Mouse (Mus musculus): ENCODE data around the gene Tgfbr1. TPM values are rescaled to one million over a fixed set of nuclear protein-coding genes. Genes with fewer than 3 reads are reported as not detected.

The Tgfbr1 gene
- total and polyA plus RNA-seq, 3 experiments = 5.1 to 14.2 (median 13.8) TPM

- peak overlapping the region; percentile 43 for H3K9ac ChIP-seq (ENCODE audit: low read depth, low read length)
- TF ChIP-seq CTCF (IDR thresholded peaks at IDR 0.05) (peak; percentile 100), EP300 (IDR thresholded peaks at IDR 0.05; ENCODE audit: insufficient read depth, low read depth, low read length) (0 out of 2 replicates have a peak, but pooled peaks have one; percentile 39), POLR2A (IDR thresholded peaks at IDR 0.05; ENCODE audit: insufficient read depth, low read depth, low read length) (no peak)
- H3K4me1 ChIP-seq (ENCODE audit: control insufficient read depth, insufficient read depth, low read length) = peaks cover 5% of the 10 kb centered on the region
- peak overlapping the region; percentile 76 for H3K4me3 ChIP-seq
- intact Hi-C loops (cut with DNase I) = loop anchor here (2.0 to 10.0 kb wide), 2 partner anchors 35 to 967 kb away; no protein-coding TSS in a partner anchor
- no peaks in the 10 kb centered on the region for H3K79me2 ChIP-seq (replicated peaks; ENCODE audit: control insufficient read depth, insufficient read depth, low read length)
- under 1% methylated on average over 33 of the region's 33 CpGs for WGBS
- H3K36me3 ChIP-seq (ENCODE audit: control insufficient read depth, insufficient read depth, low read length) = no peaks in the 10 kb centered on the region
- peak overlapping the region; percentile 24; the same call in 1 of the 2 replicates for H3K27ac ChIP-seq
- H3K27me3 ChIP-seq (ENCODE audit: control insufficient read depth, insufficient read depth, low read length) = no peaks in the 10 kb centered on the region
- DNase-seq = peak; percentile 79 to 84
Observed at GRCm38 (mm10) chr4:47437365-47438340, 84.6 kb downstream of the Tgfbr1 start.

GRCm38 (mm10) chr4:47438956-47439355 lies 85.9 kb downstream of the Tgfbr1 start:
- Histone ChIP-seq H3K36me3 (ENCODE audit: control insufficient read depth, insufficient read depth, low read length) (no peaks in the 10 kb centered on the region), H3K27ac (no peak overlapping the region), H3K4me1 (ENCODE audit: control insufficient read depth, insufficient read depth, low read length) (peaks cover 5% of the 10 kb centered on the region), H3K79me2 (replicated peaks; ENCODE audit: control insufficient read depth, insufficient read depth, low read length) (no peaks in the 10 kb centered on the region), H3K4me3 (no peak overlapping the region), H3K9ac (ENCODE audit: low read depth, low read length) (no peak overlapping the region), H3K27me3 (ENCODE audit: control insufficient read depth, insufficient read depth, low read length) (no peaks in the 10 kb centered on the region)
- TF ChIP-seq POLR2A (IDR thresholded peaks at IDR 0.05; ENCODE audit: insufficient read depth, low read depth, low read length) (no peak), EP300 (IDR thresholded peaks at IDR 0.05; ENCODE audit: insufficient read depth, low read depth, low read length) (no peak), CTCF (IDR thresholded peaks at IDR 0.05) (no peak)
- DNase-seq = no peak
- intact Hi-C loops (cut with DNase I) = loop anchor here (2.0 to 10.0 kb wide), 2 partner anchors 34 to 966 kb away; no protein-coding TSS in a partner anchor
- 87% methylated on average over 6 of the region's 6 CpGs for WGBS

- TF ChIP-seq POLR2A (IDR thresholded peaks at IDR 0.05; ENCODE audit: insufficient read depth, low read depth, low read length) (no peak), EP300 (IDR thresholded peaks at IDR 0.05; ENCODE audit: insufficient read depth, low read depth, low read length) (no peak), CTCF (IDR thresholded peaks at IDR 0.05) (no peak)
- no peak for DNase-seq
- no peaks in the 10 kb centered on the region for H3K79me2 ChIP-seq (replicated peaks; ENCODE audit: control insufficient read depth, insufficient read depth, low read length)
- WGBS = 84% methylated on average over 11 of the region's 11 CpGs
- no peaks in the 10 kb centered on the region for H3K27me3 ChIP-seq (ENCODE audit: control insufficient read depth, insufficient read depth, low read length)
- no peak overlapping the region for H3K9ac ChIP-seq (ENCODE audit: low read depth, low read length)
- no peaks in the 10 kb centered on the region for H3K36me3 ChIP-seq (ENCODE audit: control insufficient read depth, insufficient read depth, low read length)
- H3K27ac ChIP-seq = no peak overlapping the region
- intact Hi-C loops (cut with DNase I) = no loop called here
- H3K4me3 ChIP-seq = no peak overlapping the region
- peaks cover 5% of the 10 kb centered on the region for H3K4me1 ChIP-seq (ENCODE audit: control insufficient read depth, insufficient read depth, low read length)
Observed at GRCm38 (mm10) chr4:47440951-47441350, 87.9 kb downstream of the Tgfbr1 start.

GRCm38 (mm10) chr4:47448526-47448925 lies 95.5 kb downstream of the Tgfbr1 start:
- intact Hi-C loops (cut with DNase I) = no loop called here
- 79% methylated on average over 3 of the region's 3 CpGs for WGBS
- Histone ChIP-seq H3K79me2 (replicated peaks; ENCODE audit: control insufficient read depth, insufficient read depth, low read length) (no peaks in the 10 kb centered on the region), H3K27ac (no peak overlapping the region), H3K27me3 (ENCODE audit: control insufficient read depth, insufficient read depth, low read length) (no peaks in the 10 kb centered on the region), H3K36me3 (ENCODE audit: control insufficient read depth, insufficient read depth, low read length) (no peaks in the 10 kb centered on the region), H3K9ac (ENCODE audit: low read depth, low read length) (no peak overlapping the region), H3K4me1 (ENCODE audit: control insufficient read depth, insufficient read depth, low read length) (no peaks in the 10 kb centered on the region), H3K4me3 (no peak overlapping the region)
- TF ChIP-seq EP300 (IDR thresholded peaks at IDR 0.05; ENCODE audit: insufficient read depth, low read depth, low read length) = no peak
- TF ChIP-seq CTCF (IDR thresholded peaks at IDR 0.05) = no peak
- no peak for TF ChIP-seq POLR2A (IDR thresholded peaks at IDR 0.05; ENCODE audit: insufficient read depth, low read depth, low read length)
- DNase-seq = no peak

- no peak overlapping the region for H3K27ac ChIP-seq
- no peak overlapping the region for H3K9ac ChIP-seq (ENCODE audit: low read depth, low read length)
- H3K36me3 ChIP-seq (ENCODE audit: control insufficient read depth, insufficient read depth, low read length) = no peaks in the 10 kb centered on the region
- 46% methylated on average over 5 of the region's 5 CpGs for WGBS
- no peaks in the 10 kb centered on the region for H3K4me1 ChIP-seq (ENCODE audit: control insufficient read depth, insufficient read depth, low read length)
- no peak overlapping the region for H3K4me3 ChIP-seq
- no peak for DNase-seq
- no peaks in the 10 kb centered on the region for H3K27me3 ChIP-seq (ENCODE audit: control insufficient read depth, insufficient read depth, low read length)
- TF ChIP-seq CTCF (IDR thresholded peaks at IDR 0.05) (no peak), POLR2A (IDR thresholded peaks at IDR 0.05; ENCODE audit: insufficient read depth, low read depth, low read length) (no peak)
- H3K79me2 ChIP-seq (replicated peaks; ENCODE audit: control insufficient read depth, insufficient read depth, low read length) = no peaks in the 10 kb centered on the region
- intact Hi-C loops (cut with DNase I) = no loop called here
Observed at GRCm38 (mm10) chr4:47449116-47449515, 96.1 kb downstream of the Tgfbr1 start.

Data from heart, adult 2 months (tissue).